Mouse (Mus musculus): ENCODE data around the gene H1foo. TPM values are rescaled to one million over a fixed set of nuclear protein-coding genes. Genes with fewer than 3 reads are reported as not detected.

H1foo gene
- total and polyA plus RNA-seq, 2 experiments from 2014 or later: not detected

DNA sequence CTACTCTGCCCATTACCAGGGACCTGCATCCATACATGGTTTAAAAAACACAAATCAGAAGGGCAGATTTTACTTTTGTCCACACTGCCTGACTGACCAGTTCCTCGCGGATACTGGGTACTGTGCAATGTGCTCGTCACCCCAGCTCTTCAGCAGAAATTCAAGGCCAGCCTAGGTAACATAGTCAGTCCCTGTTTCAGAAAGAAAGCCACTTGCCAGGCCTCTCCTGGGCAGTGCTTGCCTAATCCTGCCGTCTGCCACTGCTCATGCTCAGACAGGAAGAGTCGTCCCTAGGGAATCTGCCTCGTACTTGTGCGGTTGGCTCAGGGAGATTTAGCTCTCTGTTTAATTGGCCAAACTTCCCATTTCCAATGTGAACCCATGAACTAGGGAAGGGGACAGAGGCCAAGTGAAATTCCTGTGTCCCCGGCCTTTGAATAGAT, 43.2 kb upstream of the H1foo start:
- ATAC-seq (ENCODE audit: insufficient read depth, low read depth): peak; percentile 39
- H3K9me3 ChIP-seq (replicated peaks; ENCODE audit: control insufficient read depth, low read length): no peaks in the 10 kb centered on the region

DNA sequence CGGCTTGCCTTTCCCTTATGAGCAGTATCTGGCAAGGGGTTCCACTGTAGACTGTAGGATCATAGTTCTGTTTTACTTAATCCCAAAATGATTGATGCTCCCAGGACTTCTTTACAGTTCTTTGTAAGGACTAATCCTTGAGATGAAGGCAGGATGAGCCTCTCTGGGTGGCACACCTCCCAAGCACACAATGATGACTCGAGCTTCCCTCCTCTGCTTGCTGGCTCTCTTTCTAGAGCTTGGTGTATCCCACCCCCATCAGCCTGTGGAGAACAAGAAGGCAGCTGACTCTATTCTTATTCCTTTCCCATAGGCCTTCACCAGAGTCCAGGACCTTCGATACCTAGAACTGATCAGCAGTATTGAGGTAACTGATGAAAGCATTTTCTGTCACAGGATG, 42.2 kb upstream of the H1foo start:
- H3K27ac ChIP-seq (ENCODE audit: low read depth): peak overlapping the region; percentile 76
- ATAC-seq (ENCODE audit: insufficient read depth, low read depth): no peak
- peaks cover 8% of the 10 kb centered on the region; the same call in 1 of the 2 replicates for H3K4me1 ChIP-seq (ENCODE audit: control insufficient read depth, insufficient read depth)
- H3K4me3 ChIP-seq (ENCODE audit: low read depth, low read length): no peak overlapping the region
- no peak overlapping the region for H3K9ac ChIP-seq (replicated peaks; ENCODE audit: low read depth, low read length)
- 80% methylated on average over 3 of the region's 3 CpGs for WGBS
- H3K27me3 ChIP-seq (ENCODE audit: control insufficient read depth, insufficient read depth, low read length): no peaks in the 10 kb centered on the region
- no peaks in the 10 kb centered on the region for H3K9me3 ChIP-seq (replicated peaks; ENCODE audit: control insufficient read depth, low read length)
- no peak overlapping the region for H3K4me2 ChIP-seq (ENCODE audit: low read depth, low read length)
- TF ChIP-seq EP300 (IDR thresholded peaks at IDR 0.05; ENCODE audit: low read depth): no peak
- no peak for TF ChIP-seq CTCF (IDR thresholded peaks at IDR 0.05; ENCODE audit: low read depth)
- no peak for DNase-seq (ENCODE audit: low spot score)
- no peaks in the 10 kb centered on the region for H3K36me3 ChIP-seq (replicated peaks; ENCODE audit: control insufficient read depth, insufficient read depth, low read length)

More for the DNA sequence above, 43.2 kb upstream of the H1foo start:
- Histone ChIP-seq H3K36me3 (replicated peaks; ENCODE audit: control insufficient read depth, insufficient read depth, low read length) (no peaks in the 10 kb centered on the region), H3K4me1 (ENCODE audit: control insufficient read depth, insufficient read depth) (peaks cover 8% of the 10 kb centered on the region; the same call in 1 of the 2 replicates), H3K4me2 (ENCODE audit: low read depth, low read length) (no peak overlapping the region), H3K4me3 (ENCODE audit: low read depth, low read length) (no peak overlapping the region), H3K9ac (replicated peaks; ENCODE audit: low read depth, low read length) (no peak overlapping the region), H3K27ac (ENCODE audit: low read depth) (peak overlapping the region; percentile 76), H3K27me3 (ENCODE audit: control insufficient read depth, insufficient read depth, low read length) (no peaks in the 10 kb centered on the region)
- DNase-seq (ENCODE audit: low spot score): peak; percentile 59
- no peak for TF ChIP-seq CTCF (IDR thresholded peaks at IDR 0.05; ENCODE audit: low read depth)
- TF ChIP-seq EP300 (IDR thresholded peaks at IDR 0.05; ENCODE audit: low read depth): peak; percentile 68; the same call in 1 of the 2 replicates
- 66% methylated on average over 8 of the region's 8 CpGs for WGBS

DNA sequence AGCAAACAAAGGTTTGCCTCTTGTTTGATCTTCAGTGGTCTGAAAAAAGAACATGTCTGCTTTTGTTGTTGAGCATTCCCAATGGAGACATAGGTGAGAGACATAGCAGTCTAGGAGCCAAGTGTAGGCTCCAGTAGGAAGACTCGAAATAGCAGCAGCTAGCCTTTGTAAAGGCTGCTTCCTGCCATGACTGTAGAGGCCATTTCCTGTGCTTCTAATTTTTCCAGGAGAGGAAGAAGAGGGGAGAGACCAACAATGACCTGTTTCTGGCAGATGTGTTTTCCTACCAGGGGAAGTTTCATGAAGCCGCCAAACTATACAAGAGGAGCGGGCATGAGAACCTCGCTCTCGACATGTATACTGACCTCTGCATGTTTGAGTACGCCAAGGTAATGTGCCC, 39.2 kb upstream of the H1foo start:
- H3K9ac ChIP-seq (replicated peaks; ENCODE audit: low read depth, low read length): no peak overlapping the region
- H3K4me2 ChIP-seq (ENCODE audit: low read depth, low read length): no peak overlapping the region
- H3K4me1 ChIP-seq (ENCODE audit: control insufficient read depth, insufficient read depth): peaks cover 16% of the 10 kb centered on the region
- peak overlapping the region; percentile 77 for H3K27ac ChIP-seq (ENCODE audit: low read depth)
- no peak for ATAC-seq (ENCODE audit: insufficient read depth, low read depth)
- no peaks in the 10 kb centered on the region for H3K9me3 ChIP-seq (replicated peaks; ENCODE audit: control insufficient read depth, low read length)
- H3K36me3 ChIP-seq (replicated peaks; ENCODE audit: control insufficient read depth, insufficient read depth, low read length): no peaks in the 10 kb centered on the region
- peak; percentile 54 for DNase-seq (ENCODE audit: low spot score)
- 67% methylated on average over 6 of the region's 6 CpGs for WGBS
- no peak for TF ChIP-seq CTCF (IDR thresholded peaks at IDR 0.05; ENCODE audit: low read depth)
- peak; percentile 71; the same call in 1 of the 2 replicates for TF ChIP-seq EP300 (IDR thresholded peaks at IDR 0.05; ENCODE audit: low read depth)
- H3K4me3 ChIP-seq (ENCODE audit: low read depth, low read length): no peak overlapping the region
- no peaks in the 10 kb centered on the region for H3K27me3 ChIP-seq (ENCODE audit: control insufficient read depth, insufficient read depth, low read length)

DNA sequence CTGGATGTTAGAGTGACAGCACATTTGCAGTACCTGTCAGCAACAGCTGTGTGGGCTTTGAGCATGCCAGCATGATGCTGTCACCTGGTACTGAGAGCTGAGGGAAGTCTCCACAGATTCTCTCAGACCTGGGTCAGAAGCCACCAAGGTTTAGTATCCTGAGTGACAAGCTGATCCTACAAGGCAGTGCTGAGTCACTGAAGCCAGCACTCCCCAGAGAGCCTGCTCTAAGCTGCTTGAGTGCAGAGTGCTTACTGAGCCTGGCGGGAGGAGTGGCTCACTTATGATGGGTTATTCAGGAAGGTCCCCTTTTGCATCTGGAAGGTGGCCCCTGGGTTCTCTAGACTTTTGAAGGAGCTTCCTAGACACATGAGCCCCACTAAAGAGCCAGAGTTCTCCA, 38.3 kb upstream of the H1foo start:
- H3K4me1 ChIP-seq (ENCODE audit: control insufficient read depth, insufficient read depth): peaks cover 24% of the 10 kb centered on the region
- WGBS: 52% methylated on average over 1 of the region's 1 CpGs
- no peak for ATAC-seq (ENCODE audit: insufficient read depth, low read depth)

DNA sequence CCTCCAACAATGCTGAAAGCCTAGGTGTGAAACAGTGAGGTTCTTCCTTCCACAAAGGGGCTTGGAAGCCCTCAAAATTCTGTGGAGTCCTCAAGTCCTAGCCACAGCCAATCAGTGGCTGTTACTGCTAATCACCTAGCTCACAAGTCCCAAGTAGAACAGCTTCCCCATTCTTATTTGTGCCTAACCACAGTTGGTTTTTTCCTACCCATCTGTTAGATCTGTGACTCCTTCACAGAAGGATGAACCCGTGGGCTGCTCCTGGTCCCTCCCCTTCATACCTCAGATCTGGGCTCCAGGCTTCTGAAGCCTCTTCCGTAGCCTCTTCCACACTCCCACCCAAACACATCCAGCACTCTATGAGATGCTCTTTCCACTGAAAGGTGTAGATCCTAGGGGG, 37.9 kb upstream of the H1foo start:
- ATAC-seq (ENCODE audit: insufficient read depth, low read depth) (no peak), DNase-seq (ENCODE audit: low spot score) (no peak)
- H3K4me3 ChIP-seq (ENCODE audit: low read depth, low read length): no peak overlapping the region
- TF ChIP-seq CTCF (IDR thresholded peaks at IDR 0.05; ENCODE audit: low read depth) (no peak), EP300 (IDR thresholded peaks at IDR 0.05; ENCODE audit: low read depth) (no peak)
- no peaks in the 10 kb centered on the region for H3K9me3 ChIP-seq (replicated peaks; ENCODE audit: control insufficient read depth, low read length)
- H3K4me1 ChIP-seq (ENCODE audit: control insufficient read depth, insufficient read depth): peaks cover 28% of the 10 kb centered on the region
- peak overlapping the region; percentile 50; the same call in 1 of the 2 replicates for H3K27ac ChIP-seq (ENCODE audit: low read depth)
- H3K4me2 ChIP-seq (ENCODE audit: low read depth, low read length): no peak overlapping the region
- no peak overlapping the region for H3K9ac ChIP-seq (replicated peaks; ENCODE audit: low read depth, low read length)
- no peaks in the 10 kb centered on the region for H3K27me3 ChIP-seq (ENCODE audit: control insufficient read depth, insufficient read depth, low read length)
- no peaks in the 10 kb centered on the region for H3K36me3 ChIP-seq (replicated peaks; ENCODE audit: control insufficient read depth, insufficient read depth, low read length)
- 57% methylated on average over 2 of the region's 2 CpGs for WGBS

More for the DNA sequence above, 38.3 kb upstream of the H1foo start:
- no peaks in the 10 kb centered on the region for H3K27me3 ChIP-seq (ENCODE audit: control insufficient read depth, insufficient read depth, low read length)
- H3K4me2 ChIP-seq (ENCODE audit: low read depth, low read length): no peak overlapping the region
- no peak for DNase-seq (ENCODE audit: low spot score)
- TF ChIP-seq EP300 (IDR thresholded peaks at IDR 0.05; ENCODE audit: low read depth): no peak
- no peak for TF ChIP-seq CTCF (IDR thresholded peaks at IDR 0.05; ENCODE audit: low read depth)
- no peak overlapping the region for H3K9ac ChIP-seq (replicated peaks; ENCODE audit: low read depth, low read length)
- no peaks in the 10 kb centered on the region for H3K36me3 ChIP-seq (replicated peaks; ENCODE audit: control insufficient read depth, insufficient read depth, low read length)
- no peak overlapping the region for H3K4me3 ChIP-seq (ENCODE audit: low read depth, low read length)
- no peaks in the 10 kb centered on the region for H3K9me3 ChIP-seq (replicated peaks; ENCODE audit: control insufficient read depth, low read length)
- H3K27ac ChIP-seq (ENCODE audit: low read depth): peak overlapping the region; percentile 50; the same call in 1 of the 2 replicates

DNA sequence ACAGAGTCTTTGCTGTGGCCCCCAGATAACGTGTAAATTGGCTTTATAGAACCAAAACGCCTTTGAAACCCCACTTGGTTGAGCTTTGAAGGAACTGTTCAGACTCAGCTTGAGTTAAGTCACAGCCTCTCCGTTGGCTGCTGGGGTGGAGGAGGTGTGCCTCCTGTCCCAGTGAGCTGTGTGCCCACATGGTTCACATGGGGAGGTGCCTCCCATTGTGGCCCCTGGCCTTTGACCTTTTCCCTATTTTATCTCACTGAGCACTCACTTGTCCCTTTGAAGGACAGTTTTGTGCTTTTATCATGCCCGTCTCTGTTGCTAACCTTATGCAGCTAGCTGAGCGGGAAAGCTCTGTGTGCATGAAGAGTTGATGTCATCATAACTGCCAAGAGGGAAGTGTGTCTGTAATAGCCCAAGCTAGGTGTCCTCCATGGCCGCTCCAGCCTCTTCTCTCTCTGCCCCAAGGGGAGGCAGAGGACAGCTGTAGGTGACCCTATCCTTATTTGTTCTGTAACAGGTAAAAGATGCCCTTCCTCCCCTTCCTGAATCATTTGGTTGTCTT, 36.2 kb upstream of the H1foo start:
- peak overlapping the region; percentile 60; the same call in 1 of the 2 replicates for H3K27ac ChIP-seq (ENCODE audit: low read depth)
- TF ChIP-seq EP300 (IDR thresholded peaks at IDR 0.05; ENCODE audit: low read depth) (no peak), CTCF (IDR thresholded peaks at IDR 0.05; ENCODE audit: low read depth) (no peak)
- H3K4me1 ChIP-seq (ENCODE audit: control insufficient read depth, insufficient read depth): peaks cover 39% of the 10 kb centered on the region
- DNase-seq (ENCODE audit: low spot score) (no peak), ATAC-seq (ENCODE audit: insufficient read depth, low read depth) (no peak)
- WGBS: 42% methylated on average over 6 of the region's 6 CpGs
- no peaks in the 10 kb centered on the region for H3K36me3 ChIP-seq (replicated peaks; ENCODE audit: control insufficient read depth, insufficient read depth, low read length)
- no peak overlapping the region for H3K9ac ChIP-seq (replicated peaks; ENCODE audit: low read depth, low read length)
- no peaks in the 10 kb centered on the region for H3K27me3 ChIP-seq (ENCODE audit: control insufficient read depth, insufficient read depth, low read length)
- no peaks in the 10 kb centered on the region for H3K9me3 ChIP-seq (replicated peaks; ENCODE audit: control insufficient read depth, low read length)
- H3K4me3 ChIP-seq (ENCODE audit: low read depth, low read length): no peak overlapping the region
- no peak overlapping the region for H3K4me2 ChIP-seq (ENCODE audit: low read depth, low read length)

All from heart, postnatal 0 days (tissue).